ENCODE assay signal across 38 mouse cellular contexts in genomic region chr1:37900288-37900687, GRCm38 (mm10). TPM values are rescaled to one million over a fixed set of nuclear protein-coding genes. Genes with fewer than 3 reads are reported as not detected.
DNase-seq lines count a peak whose midpoint lies in the region; ATAC-seq lines count a peak whose summit lies in the region.
"Had no signal": no experiment of that assay in that cellular context is flagged by ENCODE, and none has a peak within 500 bp of the region (broad histone marks: within the 10 kb centered on the region; RNA-seq: fewer than 3 reads in every experiment).

No protein-coding gene starts in this region.

- H3K27ac ChIP-seq in heart, embryonic 14.5 days (replicated peaks in 1 of 2; ENCODE audit: control insufficient read depth in 1 of 2, insufficient read depth in 1 of 2, low read depth in 2 of 2, low read length in 2 of 2): peak overlapping the region; percentile 14 to 24; a peak in 2 of 4 replicates
- H3K27ac ChIP-seq in liver, embryonic 11.5 days (ENCODE audit: low read depth, low read length): no peak overlapping the region
- H3K27ac ChIP-seq in liver, embryonic 12.5 days: no peak overlapping the region
- H3K27ac ChIP-seq: forebrain, embryonic 10.5 days; forebrain, embryonic 15.5 days; gastrocnemius, adult 2 months; intestine, embryonic 15.5 days; limb, embryonic 10.5 days; limb, embryonic 15.5 days; liver, embryonic 15.5 days; neural tube, embryonic 15.5 days had no signal

- peaks cover 2 to 11% of the 10 kb centered on the region in 2 experiments; a peak in 2 of 4 replicates for H3K4me1 ChIP-seq in heart, embryonic 14.5 days (ENCODE audit: control insufficient read depth in 2 of 2, insufficient read depth in 2 of 2, low read length in 2 of 2)
- no peaks in the 10 kb centered on the region for H3K4me1 ChIP-seq in liver, embryonic 11.5 days (replicated peaks; ENCODE audit: control insufficient read depth, insufficient read depth, low read length)
- no peaks in the 10 kb centered on the region for H3K4me1 ChIP-seq in liver, embryonic 12.5 days
- H3K4me1 ChIP-seq: forebrain, embryonic 10.5 days; forebrain, embryonic 15.5 days; intestine, embryonic 15.5 days; limb, embryonic 10.5 days; limb, embryonic 15.5 days; liver, embryonic 15.5 days; neural tube, embryonic 15.5 days had no signal

- WGBS in heart, embryonic 14.5 days: 33% methylated on average over 6 of the region's 6 CpGs
- 58% methylated on average over 6 of the region's 6 CpGs for WGBS in liver, embryonic 11.5 days
- WGBS in liver, embryonic 12.5 days (ENCODE audit: insufficient replicate concordance): 65% methylated on average over 6 of the region's 6 CpGs

- peak; percentile 21; the same call in 1 of the 2 replicates for ATAC-seq in heart, embryonic 14.5 days (ENCODE audit: insufficient number of reproducible peaks, insufficient read depth, low FRiP score, low read depth)
- 0 out of 2 replicates have a peak, but pooled peaks have one; percentile 41 for ATAC-seq in liver, embryonic 11.5 days (replicated peaks; ENCODE audit: low FRiP score)
- no peak for ATAC-seq in liver, embryonic 12.5 days
- ATAC-seq: forebrain, embryonic 15.5 days; hindbrain, embryonic 16.5 days; intestine, embryonic 15.5 days; Patski had no signal

- no peak for DNase-seq in heart, adult 9 months (ENCODE audit: low spot score in 2 of 2)
- DNase-seq in liver, embryonic 11.5 days (ENCODE audit: low spot score): no peak
- peak; percentile 72 for DNase-seq in ZHBTc4 (ENCODE audit: low read depth, low spot score)
- DNase-seq in spleen, postnatal 14 days (ENCODE audit: low spot score in 2 of 2): no peak
- DNase-seq in layer of hippocampus, postnatal 25 days (ENCODE audit: extremely low spot score in 1 of 2, low spot score in 1 of 2): no peak
- DNase-seq: adrenal gland, postnatal 25 days; B cell, adult 2 months; cerebellum, adult 2 months; cerebellum, postnatal 14 days; gastrocnemius, adult 2 months; gastrocnemius, postnatal 36 days; kidney, adult 2 months; kidney, postnatal 10 days; lung, embryonic 14.5 days; lung, postnatal 14 days; midbrain, embryonic 14.5 days; right cerebral cortex, postnatal 25 days; thymus, adult 2 months; thymus, postnatal 36 days had no signal

- no peak overlapping the region for H3K4me3 ChIP-seq in heart, embryonic 14.5 days (ENCODE audit: control insufficient read depth in 1 of 2, insufficient read depth in 1 of 2, low read depth in 1 of 2, low read length in 2 of 2)
- H3K4me3 ChIP-seq in liver, embryonic 11.5 days (ENCODE audit: low read depth, low read length): no peak overlapping the region
- no peak overlapping the region for H3K4me3 ChIP-seq in liver, embryonic 12.5 days
- H3K4me3 ChIP-seq: forebrain, embryonic 10.5 days; forebrain, embryonic 15.5 days; gastrocnemius, adult 2 months; intestine, embryonic 15.5 days; limb, embryonic 10.5 days; limb, embryonic 15.5 days; liver, embryonic 15.5 days; neural tube, embryonic 15.5 days had no signal

- H3K27me3 ChIP-seq in heart, embryonic 14.5 days (ENCODE audit: control insufficient read depth, insufficient read depth, low read length): no peaks in the 10 kb centered on the region
- no peaks in the 10 kb centered on the region for H3K27me3 ChIP-seq in liver, embryonic 11.5 days (replicated peaks; ENCODE audit: control insufficient read depth, insufficient read depth, low read length)
- H3K27me3 ChIP-seq in liver, embryonic 12.5 days (replicated peaks): no peaks in the 10 kb centered on the region
- H3K27me3 ChIP-seq: forebrain, embryonic 15.5 days; intestine, embryonic 15.5 days; limb, embryonic 15.5 days; liver, embryonic 15.5 days; neural tube, embryonic 15.5 days; Patski had no signal

- H3K4me2 ChIP-seq in heart, embryonic 14.5 days (ENCODE audit: low read length): no peak overlapping the region
- H3K4me2 ChIP-seq in liver, embryonic 11.5 days: no peak overlapping the region
- H3K4me2 ChIP-seq in liver, embryonic 12.5 days: no peak overlapping the region
- H3K4me2 ChIP-seq: forebrain, embryonic 15.5 days; intestine, embryonic 15.5 days; limb, embryonic 15.5 days; liver, embryonic 15.5 days; lung, embryonic 14.5 days; neural tube, embryonic 15.5 days had no signal

- peaks cover 42% of the 10 kb centered on the region for H3K36me3 ChIP-seq in heart, embryonic 14.5 days (ENCODE audit: control insufficient read depth, insufficient read depth, low read length)
- H3K36me3 ChIP-seq in liver, embryonic 11.5 days (ENCODE audit: control insufficient read depth, insufficient read depth, low read length): peaks cover 25% of the 10 kb centered on the region
- H3K36me3 ChIP-seq in liver, embryonic 12.5 days: peaks cover 53% of the 10 kb centered on the region

- H3K9ac ChIP-seq in heart, embryonic 14.5 days (ENCODE audit: low read length): no peak overlapping the region
- H3K9ac ChIP-seq in liver, embryonic 11.5 days (ENCODE audit: low read depth, low read length): no peak overlapping the region
- H3K9ac ChIP-seq in liver, embryonic 12.5 days: no peak overlapping the region
- H3K9ac ChIP-seq: forebrain, embryonic 15.5 days; intestine, embryonic 15.5 days; limb, embryonic 15.5 days; liver, embryonic 15.5 days; lung, embryonic 14.5 days; neural tube, embryonic 15.5 days had no signal

- H3K9me3 ChIP-seq in heart, embryonic 14.5 days (ENCODE audit: control insufficient read depth, low read length): no peaks in the 10 kb centered on the region
- H3K9me3 ChIP-seq in liver, embryonic 11.5 days (ENCODE audit: control insufficient read depth, low read length): no peaks in the 10 kb centered on the region
- H3K9me3 ChIP-seq in liver, embryonic 12.5 days (replicated peaks): no peaks in the 10 kb centered on the region
- H3K9me3 ChIP-seq: forebrain, embryonic 10.5 days; forebrain, embryonic 15.5 days; G1E; intestine, embryonic 15.5 days; limb, embryonic 10.5 days; limb, embryonic 15.5 days; liver, embryonic 15.5 days; neural tube, embryonic 15.5 days had no signal

RNA-seq across cellular contexts. Expression of gene Mrpl30, which starts 10.0 kb away (rescaled TPM):
- 303 and 331 TPM in 2 replicates for polyA plus RNA-seq in heart, embryonic 14.5 days (2014; fragmentation: Nextera tagmentation; extraction: Ambion mirVana)
- polyA plus RNA-seq in liver, embryonic 11.5 days (2014; fragmentation: Nextera tagmentation; extraction: Ambion mirVana): 288 and 300 TPM in 2 replicates
- polyA plus RNA-seq in liver, embryonic 12.5 days (2016; fragmentation: Nextera tagmentation; extraction: Ambion mirVana): 216 and 221 TPM in 2 replicates
- 100 to 1,000 TPM; 138 to 142 TPM for total RNA-seq in layer of hippocampus, postnatal 25 days (2021)

RNA-seq across cellular contexts. Expression of gene Mitd1, which starts 10.1 kb away (rescaled TPM):
- 12.3 and 12.8 TPM in 2 replicates for polyA plus RNA-seq in heart, embryonic 14.5 days (2014; fragmentation: Nextera tagmentation; extraction: Ambion mirVana)
- 36.3 and 37.7 TPM in 2 replicates for polyA plus RNA-seq in liver, embryonic 11.5 days (2014; fragmentation: Nextera tagmentation; extraction: Ambion mirVana)
- polyA plus RNA-seq in liver, embryonic 12.5 days (2016; fragmentation: Nextera tagmentation; extraction: Ambion mirVana): 18.7 and 22.3 TPM in 2 replicates
- total RNA-seq in layer of hippocampus, postnatal 25 days (2021): 10 to 100 TPM in 1 of 2 experiments, 1 to 10 TPM in 1; 9.9 to 10.6 TPM

RNA-seq across cellular contexts. Expression of gene Lyg2, which starts 16.0 kb away (rescaled TPM):
- not detected in 2 replicates for polyA plus RNA-seq in heart, embryonic 14.5 days (2014; fragmentation: Nextera tagmentation; extraction: Ambion mirVana)
- not detected in 2 replicates for polyA plus RNA-seq in liver, embryonic 11.5 days (2014; fragmentation: Nextera tagmentation; extraction: Ambion mirVana)
- polyA plus RNA-seq in liver, embryonic 12.5 days (2016; fragmentation: Nextera tagmentation; extraction: Ambion mirVana): not detected in 2 replicates
- under 1 TPM in 1 of 2 experiments, not detected in 1; 0.10 TPM for total RNA-seq in layer of hippocampus, postnatal 25 days (2021)
- total RNA-seq: adrenal gland, adult 18-20 months; adrenal gland, postnatal 25 days; gastrocnemius, adult 2 months; gastrocnemius, postnatal 36 days; heart, adult 8-10 months; left cerebral cortex, postnatal 10 days had no signal
- polyA plus RNA-seq: embryonic facial prominence, embryonic 11.5 days; forebrain, embryonic 10.5 days; forebrain, embryonic 15.5 days; frontal cortex, adult 2 months; G1E; hindbrain, embryonic 11.5 days; intestine, embryonic 15.5 days; kidney, adult 2 months; large intestine, adult 2 months; limb, embryonic 15.5 days; liver, embryonic 15.5 days; lung, embryonic 14.5 days; midbrain, embryonic 14.5 days; neural tube, embryonic 15.5 days; Patski had no signal

RNA-seq across cellular contexts. Expression of gene Lipt1, which starts 28.8 kb away (rescaled TPM):
- polyA plus RNA-seq in heart, embryonic 14.5 days (2014; fragmentation: Nextera tagmentation; extraction: Ambion mirVana): 7.4 and 8.2 TPM in 2 replicates
- polyA plus RNA-seq in liver, embryonic 11.5 days (2014; fragmentation: Nextera tagmentation; extraction: Ambion mirVana): 9.6 and 11.3 TPM in 2 replicates
- 6.8 and 8.0 TPM in 2 replicates for polyA plus RNA-seq in liver, embryonic 12.5 days (2016; fragmentation: Nextera tagmentation; extraction: Ambion mirVana)
- 1 to 10 TPM; 7.6 to 7.7 TPM for total RNA-seq in layer of hippocampus, postnatal 25 days (2021)

RNA-seq across cellular contexts. Expression of gene Tsga10, which starts 34.1 kb away (rescaled TPM):
- polyA plus RNA-seq in heart, embryonic 14.5 days (2014; fragmentation: Nextera tagmentation; extraction: Ambion mirVana): 4.2 and 4.4 TPM in 2 replicates
- polyA plus RNA-seq in liver, embryonic 11.5 days (2014; fragmentation: Nextera tagmentation; extraction: Ambion mirVana): 2.9 and 3.3 TPM in 2 replicates
- 2.2 and 2.3 TPM in 2 replicates for polyA plus RNA-seq in liver, embryonic 12.5 days (2016; fragmentation: Nextera tagmentation; extraction: Ambion mirVana)
- 10 to 100 TPM; 21.7 to 25.8 TPM for total RNA-seq in layer of hippocampus, postnatal 25 days (2021)

Comparison
In these comparisons a context has a peak if more than half of its experiments do, and no peak if none do; other contexts are left out.
1. H3K27ac ChIP-seq: peak in heart, embryonic 14.5 days (2 of 2); none in liver, embryonic 11.5 days (single experiment) and liver, embryonic 12.5 days (single experiment).